Mouse (Mus musculus): ENCODE data around the gene B230104I21Rik. TPM values are rescaled to one million over a fixed set of nuclear protein-coding genes. Genes with fewer than 3 reads are reported as not detected.

The B230104I21Rik gene
- total and polyA plus RNA-seq, 2 experiments: not detected

DNA sequence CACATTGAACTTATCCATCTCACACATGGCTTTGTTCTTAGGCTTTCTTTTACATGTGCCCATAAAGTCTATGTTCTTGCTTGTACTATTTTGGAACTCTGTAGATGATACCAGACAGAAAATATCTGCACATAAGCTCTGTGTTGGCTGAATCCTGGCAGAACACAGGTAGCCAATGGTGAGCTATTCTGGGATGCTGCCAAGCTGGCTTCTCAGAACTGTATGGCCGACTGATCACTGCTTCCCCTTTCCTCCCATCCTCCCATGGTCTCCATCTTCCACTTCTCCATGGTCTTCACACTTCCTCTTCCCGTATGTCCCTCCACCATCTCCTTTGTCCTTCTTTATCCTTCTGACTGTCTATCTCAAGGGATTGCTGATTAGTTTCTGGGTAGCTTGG lies 26.8 kb upstream of the B230104I21Rik start:
- Histone ChIP-seq H3K36me3 (ENCODE audit: control insufficient read depth, insufficient read depth, low read length) (no peaks in the 10 kb centered on the region), H3K4me3 (ENCODE audit: insufficient read depth, low read depth, low read length) (no peak overlapping the region), H3K27me3 (ENCODE audit: control insufficient read depth, insufficient read depth, low read length) (no peaks in the 10 kb centered on the region), H3K27ac (replicated peaks; ENCODE audit: insufficient read depth, low read depth, low read length) (no peak overlapping the region), H3K4me1 (ENCODE audit: control insufficient read depth, insufficient read depth, low read length) (no peaks in the 10 kb centered on the region), H3K9ac (ENCODE audit: low read depth, low read length) (no peak overlapping the region), H3K79me2 (ENCODE audit: control insufficient read depth, insufficient read depth, low read length) (no peaks in the 10 kb centered on the region)
- 72% methylated on average over 2 of the region's 2 CpGs for WGBS
- TF ChIP-seq POLR2A (IDR thresholded peaks at IDR 0.05; ENCODE audit: extremely low read depth, insufficient read depth, low read length) (no peak), CTCF (IDR thresholded peaks at IDR 0.05; ENCODE audit: low read depth, low read length) (no peak)
- no peak for DNase-seq (ENCODE audit: extremely low read depth, low read depth, low spot score)

DNA sequence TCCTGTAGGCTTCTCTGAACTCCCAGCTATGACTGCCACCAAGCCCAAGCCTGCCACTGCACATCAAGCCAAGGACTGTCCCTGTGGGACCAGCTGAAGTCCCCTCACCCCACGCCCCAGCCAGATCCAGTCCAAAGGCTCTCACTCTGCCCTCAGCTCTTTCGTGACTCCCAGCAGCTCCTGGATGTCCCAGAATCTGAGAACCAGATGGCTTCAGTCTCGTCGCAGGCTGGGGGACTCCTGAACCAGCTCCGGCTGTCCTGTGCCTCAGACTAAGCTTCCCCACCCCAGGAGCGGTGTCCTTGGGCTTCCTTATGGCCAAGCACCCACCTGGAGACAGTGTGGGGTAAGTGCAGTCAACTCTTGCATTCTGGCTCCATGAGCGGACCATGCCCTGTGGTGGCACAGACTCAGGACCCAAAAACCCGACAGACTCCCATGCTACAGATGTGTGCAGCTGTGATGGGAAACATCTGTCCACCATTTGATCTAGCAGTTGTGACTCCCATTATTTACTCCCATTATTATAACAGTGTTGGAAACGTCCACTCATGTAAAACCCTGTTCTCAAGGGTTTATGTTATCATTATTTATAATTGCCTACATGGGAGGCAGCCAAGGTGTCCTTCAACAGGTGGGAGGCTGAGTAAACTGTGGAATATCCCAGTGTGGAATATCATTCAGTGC lies 25.2 kb upstream of the B230104I21Rik start:
- Histone ChIP-seq H3K36me3 (ENCODE audit: control insufficient read depth, insufficient read depth, low read length) (no peaks in the 10 kb centered on the region), H3K79me2 (ENCODE audit: control insufficient read depth, insufficient read depth, low read length) (no peaks in the 10 kb centered on the region), H3K27me3 (ENCODE audit: control insufficient read depth, insufficient read depth, low read length) (no peaks in the 10 kb centered on the region), H3K4me3 (ENCODE audit: insufficient read depth, low read depth, low read length) (no peak overlapping the region), H3K9ac (ENCODE audit: low read depth, low read length) (no peak overlapping the region), H3K4me1 (ENCODE audit: control insufficient read depth, insufficient read depth, low read length) (no peaks in the 10 kb centered on the region), H3K27ac (replicated peaks; ENCODE audit: insufficient read depth, low read depth, low read length) (no peak overlapping the region)
- no peak for DNase-seq (ENCODE audit: extremely low read depth, low read depth, low spot score)
- 81% methylated on average over 9 of the region's 9 CpGs for WGBS
- TF ChIP-seq CTCF (IDR thresholded peaks at IDR 0.05; ENCODE audit: low read depth, low read length): no peak
- TF ChIP-seq POLR2A (IDR thresholded peaks at IDR 0.05; ENCODE audit: extremely low read depth, insufficient read depth, low read length): no peak

DNA sequence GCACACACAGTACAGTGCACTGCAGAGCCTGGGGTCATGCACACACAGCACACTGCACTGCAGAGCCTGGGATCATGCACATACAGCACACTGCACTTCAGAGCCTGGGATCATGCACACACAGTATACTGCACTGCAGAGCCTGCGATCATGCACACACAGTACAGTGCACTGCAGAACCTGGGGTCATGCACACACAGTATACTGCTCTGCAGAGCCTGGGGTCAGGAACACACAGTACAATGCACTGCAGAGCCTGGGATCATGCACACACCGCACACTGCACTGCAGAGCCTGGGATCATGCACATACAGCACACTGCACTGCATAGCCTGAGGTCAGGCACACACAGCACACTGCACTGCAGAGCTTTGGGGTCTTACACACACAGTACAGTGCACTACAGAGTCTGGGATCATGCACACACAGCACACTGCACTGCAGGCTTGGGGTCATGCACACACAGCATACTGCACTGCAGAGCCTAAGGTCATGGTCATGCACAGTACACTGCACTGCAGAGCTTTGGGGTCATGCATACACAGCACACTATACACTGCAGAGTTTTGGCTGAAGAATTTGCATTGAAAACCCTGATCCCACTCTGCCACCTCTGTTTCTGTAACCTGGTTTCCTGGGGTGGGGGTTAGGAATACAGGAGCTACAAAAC lies 23.6 kb upstream of the B230104I21Rik start:
- H3K4me1 ChIP-seq (ENCODE audit: control insufficient read depth, insufficient read depth, low read length): no peaks in the 10 kb centered on the region
- no peaks in the 10 kb centered on the region for H3K27me3 ChIP-seq (ENCODE audit: control insufficient read depth, insufficient read depth, low read length)
- H3K9ac ChIP-seq (ENCODE audit: low read depth, low read length): no peak overlapping the region
- no peak overlapping the region for H3K4me3 ChIP-seq (ENCODE audit: insufficient read depth, low read depth, low read length)
- H3K79me2 ChIP-seq (ENCODE audit: control insufficient read depth, insufficient read depth, low read length): no peaks in the 10 kb centered on the region
- TF ChIP-seq CTCF (IDR thresholded peaks at IDR 0.05; ENCODE audit: low read depth, low read length) (no peak), POLR2A (IDR thresholded peaks at IDR 0.05; ENCODE audit: extremely low read depth, insufficient read depth, low read length) (no peak)
- DNase-seq (ENCODE audit: extremely low read depth, low read depth, low spot score): no peak
- no peak overlapping the region for H3K27ac ChIP-seq (replicated peaks; ENCODE audit: insufficient read depth, low read depth, low read length)
- no peaks in the 10 kb centered on the region for H3K36me3 ChIP-seq (ENCODE audit: control insufficient read depth, insufficient read depth, low read length)
- WGBS: 85% methylated on average over 2 of the region's 2 CpGs

DNA sequence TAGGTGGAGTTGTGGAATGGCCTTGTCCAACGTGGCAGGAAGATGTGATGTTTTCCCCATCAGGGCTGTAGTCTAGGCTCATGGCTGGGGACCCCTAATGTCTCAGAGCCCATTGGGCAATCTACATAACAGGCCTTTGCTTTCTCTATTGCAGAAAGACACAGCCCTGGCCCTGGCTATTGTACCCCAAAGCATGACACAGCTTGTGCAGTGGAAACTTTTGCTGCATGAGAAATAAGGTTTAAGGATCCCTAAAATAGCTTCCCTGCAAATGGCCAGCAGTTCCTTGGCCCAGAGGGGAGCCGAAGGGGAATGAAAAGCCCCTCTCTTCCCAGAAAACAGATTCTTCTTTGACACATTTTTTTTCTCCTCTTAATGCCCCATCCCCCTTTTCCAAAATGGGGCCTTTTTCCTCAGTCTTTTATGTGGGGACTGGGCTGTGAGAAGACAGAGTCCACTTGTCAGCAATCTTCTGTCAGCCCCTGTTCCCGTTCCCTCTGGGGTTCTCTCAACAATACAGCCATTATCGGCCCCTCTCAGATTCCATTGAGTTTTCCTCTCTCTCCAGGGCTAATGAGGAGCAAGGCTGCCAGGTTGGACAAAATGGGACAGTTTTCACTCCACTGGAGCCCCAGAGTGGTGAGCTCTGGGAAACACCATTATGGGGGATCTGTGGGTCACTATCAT lies 22.8 kb upstream of the B230104I21Rik start:
- 66% methylated on average over 4 of the region's 4 CpGs for WGBS
- no peak overlapping the region for H3K27ac ChIP-seq (replicated peaks; ENCODE audit: insufficient read depth, low read depth, low read length)
- no peak overlapping the region for H3K9ac ChIP-seq (ENCODE audit: low read depth, low read length)
- H3K4me1 ChIP-seq (ENCODE audit: control insufficient read depth, insufficient read depth, low read length): no peaks in the 10 kb centered on the region
- no peaks in the 10 kb centered on the region for H3K79me2 ChIP-seq (ENCODE audit: control insufficient read depth, insufficient read depth, low read length)
- DNase-seq (ENCODE audit: extremely low read depth, low read depth, low spot score): no peak
- TF ChIP-seq POLR2A (IDR thresholded peaks at IDR 0.05; ENCODE audit: extremely low read depth, insufficient read depth, low read length) (no peak), CTCF (IDR thresholded peaks at IDR 0.05; ENCODE audit: low read depth, low read length) (no peak)
- no peaks in the 10 kb centered on the region for H3K27me3 ChIP-seq (ENCODE audit: control insufficient read depth, insufficient read depth, low read length)
- H3K36me3 ChIP-seq (ENCODE audit: control insufficient read depth, insufficient read depth, low read length): no peaks in the 10 kb centered on the region
- H3K4me3 ChIP-seq (ENCODE audit: insufficient read depth, low read depth, low read length): no peak overlapping the region

DNA sequence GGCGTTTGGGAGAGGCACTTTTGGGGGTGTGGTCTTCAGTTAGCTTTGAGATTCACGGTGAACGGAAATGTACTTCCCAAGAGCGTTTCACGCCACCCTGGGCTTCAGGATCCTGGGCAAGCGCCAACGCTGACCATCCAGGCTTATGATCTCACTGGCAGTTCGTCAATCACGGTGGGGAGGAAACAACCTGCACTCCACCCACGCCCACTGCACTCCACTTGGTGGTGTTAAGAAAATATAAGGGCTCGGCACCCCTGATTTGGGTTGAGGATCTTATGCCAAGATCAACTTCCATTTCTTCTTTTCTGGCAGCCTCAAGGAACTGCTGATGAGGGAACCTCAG lies 22.3 kb upstream of the B230104I21Rik start:
- no peak overlapping the region for H3K4me3 ChIP-seq (ENCODE audit: insufficient read depth, low read depth, low read length)
- H3K9ac ChIP-seq (ENCODE audit: low read depth, low read length): no peak overlapping the region
- H3K27me3 ChIP-seq (ENCODE audit: control insufficient read depth, insufficient read depth, low read length): no peaks in the 10 kb centered on the region
- H3K36me3 ChIP-seq (ENCODE audit: control insufficient read depth, insufficient read depth, low read length): no peaks in the 10 kb centered on the region
- TF ChIP-seq POLR2A (IDR thresholded peaks at IDR 0.05; ENCODE audit: extremely low read depth, insufficient read depth, low read length): no peak
- no peak for TF ChIP-seq CTCF (IDR thresholded peaks at IDR 0.05; ENCODE audit: low read depth, low read length)
- H3K4me1 ChIP-seq (ENCODE audit: control insufficient read depth, insufficient read depth, low read length): no peaks in the 10 kb centered on the region
- H3K27ac ChIP-seq (replicated peaks; ENCODE audit: insufficient read depth, low read depth, low read length): no peak overlapping the region
- DNase-seq (ENCODE audit: extremely low read depth, low read depth, low spot score): no peak
- WGBS: 85% methylated on average over 11 of the region's 11 CpGs
- no peaks in the 10 kb centered on the region for H3K79me2 ChIP-seq (ENCODE audit: control insufficient read depth, insufficient read depth, low read length)
